Mouse (Mus musculus): ENCODE results near the gene Hpcal4. TPM values are rescaled to one million over a fixed set of nuclear protein-coding genes. Genes with fewer than 3 reads are reported as not detected.

Hpcal4 gene
- polyA plus RNA-seq, 1 experiment from 2014 or later: 52.8 TPM

GRCm38 (mm10) chr4:123162305-123162917 lies 20.6 kb upstream of the Hpcal4 start:
- H3K4me1 ChIP-seq: peaks cover 12% of the 10 kb centered on the region
- no peak overlapping the region for H3K9ac ChIP-seq
- no peak overlapping the region for H3K27ac ChIP-seq
- H3K4me2 ChIP-seq: peak overlapping the region; percentile 40
- ATAC-seq (replicated peaks): peak; percentile 70; the same call in 1 of the 2 replicates
- WGBS: 7% methylated on average over 15 of the region's 15 CpGs
- no peaks in the 10 kb centered on the region for H3K9me3 ChIP-seq
- no peak overlapping the region for H3K4me3 ChIP-seq
- no peaks in the 10 kb centered on the region for H3K36me3 ChIP-seq (replicated peaks)
- H3K27me3 ChIP-seq (replicated peaks): no peaks in the 10 kb centered on the region

GRCm38 (mm10) chr4:123164157-123164556 lies 18.9 kb upstream of the Hpcal4 start:
- ATAC-seq (replicated peaks): no peak
- no peak overlapping the region for H3K27ac ChIP-seq
- H3K4me2 ChIP-seq: no peak overlapping the region
- 92% methylated on average over 15 of the region's 15 CpGs for WGBS
- no peaks in the 10 kb centered on the region for H3K36me3 ChIP-seq (replicated peaks)
- H3K9ac ChIP-seq: no peak overlapping the region
- no peaks in the 10 kb centered on the region for H3K27me3 ChIP-seq (replicated peaks)
- no peaks in the 10 kb centered on the region for H3K9me3 ChIP-seq
- H3K4me1 ChIP-seq: peaks cover 12% of the 10 kb centered on the region
- H3K4me3 ChIP-seq: no peak overlapping the region

GRCm38 (mm10) chr4:123171811-123172210 lies 11.2 kb upstream of the Hpcal4 start:
- no peak overlapping the region for H3K4me2 ChIP-seq
- H3K9ac ChIP-seq: no peak overlapping the region
- ATAC-seq (replicated peaks): no peak

GRCm38 (mm10) chr4:123183239-123184056 lies 421 bp downstream of the Hpcal4 start:
- peaks cover 16% of the 10 kb centered on the region for H3K27me3 ChIP-seq (replicated peaks)
- no peaks in the 10 kb centered on the region for H3K36me3 ChIP-seq (replicated peaks)
- peak overlapping the region; percentile 56 for H3K4me3 ChIP-seq
- ATAC-seq (replicated peaks): peak; percentile 93
- H3K4me2 ChIP-seq: peak overlapping the region; percentile 74
- H3K9ac ChIP-seq: peak overlapping the region; percentile 68
- peaks cover 34% of the 10 kb centered on the region for H3K4me1 ChIP-seq
- WGBS: 11% methylated on average over 43 of the region's 44 CpGs
- H3K27ac ChIP-seq: peak overlapping the region; percentile 81
- H3K9me3 ChIP-seq: no peaks in the 10 kb centered on the region

More at GRCm38 (mm10) chr4:123171811-123172210, 11.2 kb upstream of the Hpcal4 start:
- no peaks in the 10 kb centered on the region for H3K36me3 ChIP-seq (replicated peaks)
- H3K4me1 ChIP-seq: no peaks in the 10 kb centered on the region
- H3K27ac ChIP-seq: no peak overlapping the region
- H3K27me3 ChIP-seq (replicated peaks): 0 out of 2 replicates have a peak, but pooled peaks cover 7% of the 10 kb centered on the region
- H3K9me3 ChIP-seq: no peaks in the 10 kb centered on the region
- H3K4me3 ChIP-seq: no peak overlapping the region

- H3K9ac ChIP-seq: no peak overlapping the region
- ATAC-seq (replicated peaks): no peak
- H3K36me3 ChIP-seq (replicated peaks): no peaks in the 10 kb centered on the region
- peak overlapping the region; percentile 74 for H3K4me2 ChIP-seq
- peaks cover 34% of the 10 kb centered on the region for H3K4me1 ChIP-seq
- 30% methylated on average over 3 of the region's 3 CpGs for WGBS
- H3K9me3 ChIP-seq: no peaks in the 10 kb centered on the region
- H3K4me3 ChIP-seq: peak overlapping the region; percentile 56; the same call in 1 of the 2 replicates
- H3K27ac ChIP-seq: peak overlapping the region; percentile 70
- peaks cover 21% of the 10 kb centered on the region for H3K27me3 ChIP-seq (replicated peaks)
Observed at GRCm38 (mm10) chr4:123184816-123185215, 1.8 kb downstream of the Hpcal4 start.

- no peak overlapping the region for H3K9ac ChIP-seq
- no peak overlapping the region for H3K4me2 ChIP-seq
- H3K4me1 ChIP-seq: no peaks in the 10 kb centered on the region
- 92% methylated on average over 11 of the region's 11 CpGs for WGBS
- H3K27ac ChIP-seq: no peak overlapping the region
- H3K9me3 ChIP-seq: no peaks in the 10 kb centered on the region
- peaks cover 5% of the 10 kb centered on the region; the same call in 1 of the 2 replicates for H3K27me3 ChIP-seq (replicated peaks)
- no peak for ATAC-seq (replicated peaks)
- H3K4me3 ChIP-seq: no peak overlapping the region
- peaks cover 13% of the 10 kb centered on the region for H3K36me3 ChIP-seq (replicated peaks)
Observed at GRCm38 (mm10) chr4:123192336-123192735, 9.3 kb downstream of the Hpcal4 start.

GRCm38 (mm10) chr4:123193791-123194190 lies 10.8 kb downstream of the Hpcal4 start:
- Histone ChIP-seq H3K36me3 (replicated peaks) (peaks cover 13% of the 10 kb centered on the region), H3K4me3 (no peak overlapping the region), H3K4me2 (no peak overlapping the region), H3K27me3 (replicated peaks) (peaks cover 3% of the 10 kb centered on the region; the same call in 1 of the 2 replicates), H3K9me3 (no peaks in the 10 kb centered on the region), H3K9ac (no peak overlapping the region), H3K4me1 (no peaks in the 10 kb centered on the region), H3K27ac (no peak overlapping the region)
- 86% methylated on average over 11 of the region's 11 CpGs for WGBS
- ATAC-seq (replicated peaks): no peak

GRCm38 (mm10) chr4:123196695-123197094 lies 13.7 kb downstream of the Hpcal4 start:
- Histone ChIP-seq H3K4me3 (no peak overlapping the region), H3K9me3 (no peaks in the 10 kb centered on the region), H3K4me1 (peaks cover 10% of the 10 kb centered on the region), H3K9ac (no peak overlapping the region), H3K27me3 (replicated peaks) (peaks cover 8% of the 10 kb centered on the region; the same call in 1 of the 2 replicates), H3K4me2 (no peak overlapping the region), H3K27ac (no peak overlapping the region), H3K36me3 (replicated peaks) (peaks cover 5% of the 10 kb centered on the region)
- no peak for ATAC-seq (replicated peaks)
- WGBS: 73% methylated on average over 6 of the region's 6 CpGs

- Histone ChIP-seq H3K36me3 (replicated peaks) (no peaks in the 10 kb centered on the region), H3K27ac (no peak overlapping the region), H3K9me3 (no peaks in the 10 kb centered on the region), H3K9ac (peak overlapping the region; percentile 40; the same call in 1 of the 2 replicates), H3K4me1 (peaks cover 14% of the 10 kb centered on the region), H3K4me2 (peak overlapping the region; percentile 78), H3K27me3 (replicated peaks) (peaks cover 19% of the 10 kb centered on the region; the same call in 1 of the 2 replicates), H3K4me3 (peak overlapping the region; percentile 34)
- peak; percentile 73 for ATAC-seq (replicated peaks)
- WGBS: 3% methylated on average over 15 of the region's 15 CpGs
Observed at GRCm38 (mm10) chr4:123200771-123201185, 17.8 kb downstream of the Hpcal4 start.

GRCm38 (mm10) chr4:123201186-123202093 lies 18.4 kb downstream of the Hpcal4 start, which contains the start of gene Nt5c1a:
Gene Nt5c1a, plus strand, starts transcription at chr4:123201504.
- peak; percentile 72 for ATAC-seq (replicated peaks)
- WGBS: under 1% methylated on average over 58 of the region's 58 CpGs
- peaks cover 14% of the 10 kb centered on the region for H3K4me1 ChIP-seq
- peaks cover 19% of the 10 kb centered on the region; the same call in 1 of the 2 replicates for H3K27me3 ChIP-seq (replicated peaks)
- peak within 1 kb of the TSS; percentile 78 for H3K4me2 ChIP-seq
- no peaks in the 10 kb centered on the region for H3K9me3 ChIP-seq
- no peak within 1 kb of the TSS for H3K27ac ChIP-seq
- no peaks in the 10 kb centered on the region for H3K36me3 ChIP-seq (replicated peaks)
- peak within 1 kb of the TSS; percentile 34 for H3K4me3 ChIP-seq
- H3K9ac ChIP-seq: peak within 1 kb of the TSS; percentile 40; the same call in 1 of the 2 replicates

GRCm38 (mm10) chr4:123202094-123202420 lies 19.0 kb downstream of the Hpcal4 start:
- Histone ChIP-seq H3K4me2 (peak overlapping the region; percentile 78), H3K9me3 (no peaks in the 10 kb centered on the region), H3K36me3 (replicated peaks) (no peaks in the 10 kb centered on the region), H3K27ac (no peak overlapping the region), H3K27me3 (replicated peaks) (peaks cover 19% of the 10 kb centered on the region; the same call in 1 of the 2 replicates), H3K4me1 (peaks cover 14% of the 10 kb centered on the region), H3K4me3 (peak overlapping the region; percentile 34; the same call in 1 of the 2 replicates), H3K9ac (no peak overlapping the region)
- WGBS: 13% methylated on average over 8 of the region's 8 CpGs
- ATAC-seq (replicated peaks): no peak
